8 mouse cellular contexts compared by ENCODE assay signal in the genomic region with DNA sequence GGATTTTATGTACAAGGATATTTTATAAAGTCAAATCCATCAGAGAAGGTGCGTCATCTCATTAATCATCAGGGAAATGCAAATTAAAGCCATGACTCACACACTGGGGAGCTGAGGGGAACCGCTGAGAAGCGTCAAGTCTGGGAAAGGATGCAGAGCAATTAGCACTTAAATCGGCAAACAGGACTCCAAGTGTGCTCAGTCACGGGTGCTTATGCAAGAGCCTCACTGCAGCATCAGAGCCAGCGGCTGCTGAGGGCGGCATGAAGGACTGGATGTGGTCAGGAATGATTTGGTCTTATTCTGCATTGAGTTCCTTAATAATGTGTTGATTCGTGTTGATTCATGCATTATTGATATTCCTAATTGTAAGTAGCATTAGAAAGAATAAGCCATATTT.
A peak's percentile ranks its signal among the peaks of the same experiment; 100 is the strongest.
DNase-seq lines count a peak whose midpoint lies in the region; ATAC-seq and TF ChIP-seq lines count a peak whose summit lies in the region.

No protein-coding gene starts in this region.

- intact Hi-C loops in left cerebral cortex, postnatal 25 days (cut with DNase I) = loop anchor here (5.0 kb wide), 1 partner anchor 120 kb away; no protein-coding TSS in a partner anchor

- no peaks in the 10 kb centered on the region for H3K27me3 ChIP-seq in lung, postnatal 0 days (replicated peaks; ENCODE audit: insufficient read depth, low read length)
- H3K27me3 ChIP-seq in neural tube, embryonic 13.5 days = no peaks in the 10 kb centered on the region

- no peak overlapping the region for H3K27ac ChIP-seq in lung, postnatal 0 days (ENCODE audit: low read length)
- H3K27ac ChIP-seq in neural tube, embryonic 13.5 days (replicated peaks) = peak overlapping the region; percentile 94

- 35% methylated on average over 8 of the region's 8 CpGs for WGBS in lung, postnatal 0 days
- 9% methylated on average over 8 of the region's 8 CpGs for WGBS in neural tube, embryonic 13.5 days

- H3K4me1 ChIP-seq in lung, postnatal 0 days (ENCODE audit: insufficient read depth, low read depth, low read length) = 0 out of 2 replicates have a peak, but pooled peaks cover 3% of the 10 kb centered on the region
- peaks cover 31% of the 10 kb centered on the region for H3K4me1 ChIP-seq in neural tube, embryonic 13.5 days (replicated peaks)

- no peak for TF ChIP-seq CTCF in lung, postnatal 0 days (IDR thresholded peaks at IDR 0.05)

- no peak for TF ChIP-seq EP300 in lung, postnatal 0 days (IDR thresholded peaks at IDR 0.05)

- no peak; the same call in 1 of the 2 replicates for ATAC-seq in lung, postnatal 0 days
- peak; percentile 91 for ATAC-seq in neural tube, embryonic 13.5 days (ENCODE audit: low read depth)

- H3K4me3 ChIP-seq in lung, postnatal 0 days (ENCODE audit: low read depth, low read length) = no peak overlapping the region
- H3K4me3 ChIP-seq in neural tube, embryonic 13.5 days = 0 out of 2 replicates have a peak overlapping the region, but pooled peaks have one; percentile 6

- no peak overlapping the region for H3K4me2 ChIP-seq in lung, postnatal 0 days (replicated peaks; ENCODE audit: low read depth, low read length)
- peak overlapping the region; percentile 51 for H3K4me2 ChIP-seq in neural tube, embryonic 13.5 days

- no peak overlapping the region for H3K9ac ChIP-seq in lung, postnatal 0 days (replicated peaks; ENCODE audit: low read depth)
- H3K9ac ChIP-seq in neural tube, embryonic 13.5 days = peak overlapping the region; percentile 55

- H3K9me3 ChIP-seq in lung, postnatal 0 days (ENCODE audit: low read length) = no peaks in the 10 kb centered on the region
- 0 out of 2 replicates have a peak, but pooled peaks cover 3% of the 10 kb centered on the region for H3K9me3 ChIP-seq in neural tube, embryonic 13.5 days

- DNase-seq in lung, postnatal 0 days (ENCODE audit: low spot score) = peak; percentile 33
- no peak for DNase-seq in lung, adult 18-20 months
- DNase-seq in cerebellum, postnatal 10 days = peak; percentile 62 to 67
- peak; percentile 55 to 76 for DNase-seq in frontal cortex, postnatal 36 days (ENCODE audit: low spot score in 2 of 2)
- peak; percentile 74 to 85 for DNase-seq in left cerebral cortex, postnatal 25 days (ENCODE audit: low spot score in 2 of 2)
- no peak for DNase-seq in urinary bladder, postnatal 10 days (ENCODE audit: low spot score)
- DNase-seq in thymus, postnatal 36 days = no peak

- H3K36me3 ChIP-seq in lung, postnatal 0 days (ENCODE audit: insufficient read depth, low read length) = 0 out of 2 replicates have a peak, but pooled peaks cover 7% of the 10 kb centered on the region
- peaks cover 6% of the 10 kb centered on the region; the same call in 1 of the 2 replicates for H3K36me3 ChIP-seq in neural tube, embryonic 13.5 days

Comparison
In these comparisons a context has a peak if more than half of its experiments do, and no peak if none do; other contexts are left out.
1. DNase-seq: peak in lung, postnatal 0 days (single experiment), cerebellum, postnatal 10 days (2 of 2), frontal cortex, postnatal 36 days (2 of 2) and left cerebral cortex, postnatal 25 days (2 of 2); none in lung, adult 18-20 months (0 of 2), urinary bladder, postnatal 10 days (single experiment) and thymus, postnatal 36 days (0 of 2).